Mouse (Mus musculus): ENCODE results near the gene Adgrg1.

Gene Adgrg1

GRCm38 (mm10) chr8:94976651-94977417, 2.3 kb downstream of the Adgrg1 start:
- peak; percentile 63 to 64 for DNase-seq (ENCODE audit: low spot score in 2 of 2)

- no peak for DNase-seq (ENCODE audit: low spot score in 2 of 2)
These were observed 3.6 kb downstream of the Adgrg1 start for GRCm38 (mm10) chr8:94978131-94978530.

- DNase-seq (ENCODE audit: low spot score in 2 of 2), result no peak
These were observed 4.2 kb downstream of the Adgrg1 start for GRCm38 (mm10) chr8:94978593-94979319.

- DNase-seq (ENCODE audit: low spot score in 2 of 2), result no peak
These were observed 5.6 kb downstream of the Adgrg1 start for GRCm38 (mm10) chr8:94980176-94980575.

- DNase-seq (ENCODE audit: low spot score in 2 of 2), result no peak
These were observed 6.4 kb downstream of the Adgrg1 start for GRCm38 (mm10) chr8:94980976-94981375.

GRCm38 (mm10) chr8:94981848-94982247, 7.3 kb downstream of the Adgrg1 start:
- DNase-seq (ENCODE audit: low spot score in 2 of 2), result no peak

- DNase-seq (ENCODE audit: low spot score in 2 of 2), result no peak
These were observed 8.6 kb downstream of the Adgrg1 start for GRCm38 (mm10) chr8:94983146-94983545.

GRCm38 (mm10) chr8:94983881-94984516, 9.4 kb downstream of the Adgrg1 start:
- peak in 1 of 2 experiments; percentile 64 for DNase-seq (ENCODE audit: low spot score in 2 of 2)

GRCm38 (mm10) chr8:94985023-94985422, 10.5 kb downstream of the Adgrg1 start:
- DNase-seq (ENCODE audit: low spot score in 2 of 2), result no peak

GRCm38 (mm10) chr8:94986676-94987075, 12.1 kb downstream of the Adgrg1 start:
- no peak for DNase-seq (ENCODE audit: low spot score in 2 of 2)

GRCm38 (mm10) chr8:94987553-94987952, 13.0 kb downstream of the Adgrg1 start:
- DNase-seq (ENCODE audit: low spot score in 2 of 2), result no peak

GRCm38 (mm10) chr8:94988619-94989018, 14.1 kb downstream of the Adgrg1 start:
- DNase-seq (ENCODE audit: low spot score in 2 of 2), result no peak

- DNase-seq (ENCODE audit: low spot score in 2 of 2), result no peak
These were observed 15.2 kb downstream of the Adgrg1 start for GRCm38 (mm10) chr8:94989711-94990110.

GRCm38 (mm10) chr8:94990598-94991453, 16.3 kb downstream of the Adgrg1 start:
- DNase-seq (ENCODE audit: low spot score in 2 of 2), result no peak

GRCm38 (mm10) chr8:94991454-94991994, 17.0 kb downstream of the Adgrg1 start:
- no peak for DNase-seq (ENCODE audit: low spot score in 2 of 2)

- DNase-seq (ENCODE audit: low spot score in 2 of 2), result no peak
These were observed 17.5 kb downstream of the Adgrg1 start for GRCm38 (mm10) chr8:94992010-94992409.

- DNase-seq (ENCODE audit: low spot score in 2 of 2), result no peak
These were observed 18.0 kb downstream of the Adgrg1 start for GRCm38 (mm10) chr8:94992534-94992933.

GRCm38 (mm10) chr8:94992996-94993724, 18.6 kb downstream of the Adgrg1 start:
- no peak for DNase-seq (ENCODE audit: low spot score in 2 of 2)

GRCm38 (mm10) chr8:94994006-94994405, 19.5 kb downstream of the Adgrg1 start:
- DNase-seq (ENCODE audit: low spot score in 2 of 2), result no peak

GRCm38 (mm10) chr8:94994510-94994909, 20.0 kb downstream of the Adgrg1 start:
- DNase-seq (ENCODE audit: low spot score in 2 of 2), result no peak
